Mouse (Mus musculus) MN1 (cell line): ENCODE results near the gene Nelfcd.
A peak's percentile ranks its signal among the peaks of the same experiment; 100 is the strongest.

ENCODE experiments used
- DNase-seq: peaks from one replicate; pipeline ENCODE4 v3.0.0-alpha.2; 2016; ENCODE audit warnings: low spot score

Gene Nelfcd

GRCm38 (mm10) chr2:174415731-174416310 is at the start of gene Nelfcd:
TSS of gene Nelfcd (plus strand) at chr2:174415804.
- DNase-seq = peak; percentile 96

DNA sequence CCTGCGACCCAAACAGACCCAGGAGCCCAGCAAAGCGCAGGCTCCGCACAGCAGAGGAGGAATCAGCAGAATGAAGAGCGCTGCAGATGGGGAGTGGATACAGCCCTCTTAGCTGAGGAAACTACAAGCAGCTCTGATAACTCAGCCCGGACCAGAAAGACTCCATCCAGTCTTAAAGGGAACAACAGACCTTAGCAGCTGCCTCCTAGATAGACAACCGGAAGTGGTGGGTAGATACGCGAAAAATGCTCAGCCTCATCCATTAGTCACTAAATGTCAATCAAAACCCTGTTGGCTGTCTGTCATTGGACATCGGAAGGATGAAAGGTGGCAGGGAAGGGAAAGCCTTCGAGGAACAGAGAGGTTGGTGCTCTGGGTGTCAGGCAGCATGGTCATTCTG is 49.0 kb upstream of the Nelfcd start:
- DNase-seq = no peak

DNA sequence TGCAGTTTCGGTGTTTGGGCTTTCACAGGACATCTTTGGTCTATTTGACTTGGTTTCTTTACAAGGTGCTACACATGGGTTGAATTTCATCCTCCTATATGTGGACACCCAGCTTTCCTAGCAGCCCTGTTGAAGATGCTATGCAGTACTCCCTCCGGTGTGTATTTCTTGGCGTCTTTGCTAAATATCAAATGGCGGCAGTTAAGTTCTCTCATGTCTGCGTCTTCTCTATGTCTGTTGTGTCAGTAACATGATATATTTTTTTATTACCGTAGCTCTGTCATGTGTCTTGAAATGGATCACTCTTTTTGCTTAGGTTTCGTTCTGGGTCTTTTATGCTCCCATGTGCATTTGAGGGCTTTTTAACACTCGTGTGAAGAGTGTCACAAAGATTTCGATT is 34.6 kb upstream of the Nelfcd start:
- no peak for DNase-seq

DNA sequence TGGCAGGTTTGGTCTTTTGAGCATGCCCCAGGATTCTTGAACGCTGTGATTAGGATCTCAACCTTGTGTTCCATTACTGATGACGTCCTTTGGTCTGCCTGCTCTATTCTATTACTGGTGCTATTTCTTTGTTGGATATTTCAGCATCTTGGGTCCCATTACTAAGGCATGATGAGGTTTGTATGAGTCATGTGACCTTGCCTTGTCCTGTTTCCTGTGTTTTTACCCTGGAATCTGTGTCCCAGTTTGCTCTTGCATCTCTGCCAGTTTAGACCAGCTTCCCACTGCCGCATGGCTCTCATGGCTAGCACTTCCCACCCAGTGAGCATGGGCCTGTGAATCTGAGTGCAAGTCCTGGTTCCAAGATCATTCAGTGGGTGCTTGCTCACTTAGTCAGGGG is 23.7 kb upstream of the Nelfcd start:
- DNase-seq = no peak

DNA sequence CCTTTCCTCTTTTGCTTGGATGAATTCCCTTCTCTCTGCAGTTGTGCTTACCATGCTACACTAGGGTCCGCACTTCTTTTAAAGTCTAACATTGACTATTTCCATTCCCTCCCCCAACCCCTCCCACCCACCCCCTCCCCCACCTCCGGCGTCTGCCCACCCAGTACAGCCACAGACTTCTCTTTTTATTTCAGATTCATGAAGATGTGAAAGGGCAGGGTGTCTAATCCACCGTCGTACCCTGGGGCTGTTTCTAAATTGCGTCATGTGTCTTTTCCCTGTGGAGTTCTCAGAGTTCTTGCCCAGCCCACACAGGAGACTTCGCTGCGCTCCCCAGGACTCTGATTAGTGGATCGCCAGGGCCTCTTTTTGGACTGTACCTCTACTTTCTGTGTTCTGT is 23.1 kb upstream of the Nelfcd start:
- no peak for DNase-seq

DNA sequence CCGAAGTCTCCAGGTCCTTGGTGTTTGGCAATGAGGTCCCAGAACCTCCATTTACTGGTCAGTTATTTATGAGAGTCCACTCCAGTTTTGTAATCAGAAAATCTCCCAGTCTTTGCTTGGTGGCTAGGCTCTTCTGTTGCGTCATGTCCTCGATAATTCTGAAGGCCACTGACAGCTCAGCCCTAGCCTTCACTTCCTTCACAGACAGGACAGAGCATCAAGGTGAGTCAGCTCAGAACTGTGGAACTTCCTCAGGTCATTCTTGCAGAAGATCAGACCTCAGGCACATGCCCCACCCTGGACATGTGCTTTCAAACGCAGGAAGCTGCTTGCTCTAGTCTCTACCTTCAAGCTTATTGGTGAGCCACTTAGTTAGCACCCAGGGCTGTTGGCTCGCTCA is 22.2 kb upstream of the Nelfcd start:
- no peak for DNase-seq

- DNase-seq = no peak
Measured at GRCm38 (mm10) chr2:174396643-174397042, 19.0 kb upstream of the Nelfcd start.

DNA sequence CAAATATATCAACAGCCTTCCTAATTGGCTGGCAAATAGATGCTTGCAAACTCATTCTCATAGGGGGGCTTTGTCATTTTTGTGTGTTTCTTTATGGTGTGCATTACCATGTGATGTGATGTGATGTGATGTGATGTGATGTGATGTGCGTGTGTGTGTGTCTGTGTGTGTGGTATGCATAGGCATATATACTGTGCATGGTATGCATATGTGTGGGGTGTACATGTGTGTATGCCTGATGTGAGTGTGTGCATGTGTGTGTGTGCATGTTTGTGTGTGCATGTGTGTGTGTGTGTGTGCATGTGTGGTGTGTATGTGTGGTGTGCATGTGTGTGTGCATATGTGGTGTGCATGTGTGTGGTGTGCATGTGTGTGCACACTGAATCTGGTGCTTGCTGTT is 18.5 kb upstream of the Nelfcd start:
- no peak for DNase-seq

DNA sequence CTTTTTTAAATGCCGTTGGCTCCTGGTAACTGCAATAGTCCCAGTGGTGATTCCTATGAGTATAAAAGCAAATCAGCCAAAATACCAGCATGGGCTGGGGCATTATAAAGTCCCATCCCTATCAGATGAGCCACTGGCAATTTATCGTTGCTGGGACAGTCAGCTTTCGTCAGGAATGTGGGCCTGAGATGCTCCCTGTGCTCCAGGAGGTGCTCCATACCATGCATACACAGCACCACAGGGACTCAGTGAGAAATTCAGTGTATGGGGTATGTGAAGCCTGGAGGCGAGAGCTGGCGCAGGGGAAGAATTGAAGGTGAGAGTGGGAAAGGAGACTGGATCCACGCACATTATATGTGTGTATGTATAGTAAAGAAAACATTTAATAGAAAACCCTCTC is 17.7 kb upstream of the Nelfcd start:
- no peak for DNase-seq

GRCm38 (mm10) chr2:174400396-174400795 is 15.2 kb upstream of the Nelfcd start:
- no peak for DNase-seq

- DNase-seq = no peak
Measured at GRCm38 (mm10) chr2:174410222-174410621, 5.4 kb upstream of the Nelfcd start.

- DNase-seq = no peak
Measured at GRCm38 (mm10) chr2:174413127-174413526, 2.5 kb upstream of the Nelfcd start.

GRCm38 (mm10) chr2:174415001-174415730 is 438 bp upstream of the Nelfcd start:
- no peak for DNase-seq

DNA sequence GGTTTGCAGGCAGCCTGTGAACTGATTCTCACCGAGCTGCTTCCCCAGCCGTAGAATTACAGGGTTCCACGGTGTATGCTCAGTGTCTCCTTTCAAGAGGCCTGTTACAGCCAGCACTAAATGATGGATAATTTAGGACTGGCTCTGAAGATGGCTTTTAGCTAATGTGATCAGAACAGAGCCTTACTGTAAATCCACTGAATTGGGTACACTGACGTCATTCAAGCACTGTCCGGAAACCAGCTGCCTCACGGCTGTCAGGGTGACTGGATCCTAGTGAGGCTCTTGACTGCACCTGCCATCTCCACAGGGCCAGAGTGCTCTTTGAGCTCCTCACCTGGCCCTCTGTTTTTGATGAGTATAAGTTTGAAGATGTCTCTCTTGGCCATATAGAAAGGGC is 5.5 kb downstream of the Nelfcd start:
- DNase-seq = peak; percentile 86

DNA sequence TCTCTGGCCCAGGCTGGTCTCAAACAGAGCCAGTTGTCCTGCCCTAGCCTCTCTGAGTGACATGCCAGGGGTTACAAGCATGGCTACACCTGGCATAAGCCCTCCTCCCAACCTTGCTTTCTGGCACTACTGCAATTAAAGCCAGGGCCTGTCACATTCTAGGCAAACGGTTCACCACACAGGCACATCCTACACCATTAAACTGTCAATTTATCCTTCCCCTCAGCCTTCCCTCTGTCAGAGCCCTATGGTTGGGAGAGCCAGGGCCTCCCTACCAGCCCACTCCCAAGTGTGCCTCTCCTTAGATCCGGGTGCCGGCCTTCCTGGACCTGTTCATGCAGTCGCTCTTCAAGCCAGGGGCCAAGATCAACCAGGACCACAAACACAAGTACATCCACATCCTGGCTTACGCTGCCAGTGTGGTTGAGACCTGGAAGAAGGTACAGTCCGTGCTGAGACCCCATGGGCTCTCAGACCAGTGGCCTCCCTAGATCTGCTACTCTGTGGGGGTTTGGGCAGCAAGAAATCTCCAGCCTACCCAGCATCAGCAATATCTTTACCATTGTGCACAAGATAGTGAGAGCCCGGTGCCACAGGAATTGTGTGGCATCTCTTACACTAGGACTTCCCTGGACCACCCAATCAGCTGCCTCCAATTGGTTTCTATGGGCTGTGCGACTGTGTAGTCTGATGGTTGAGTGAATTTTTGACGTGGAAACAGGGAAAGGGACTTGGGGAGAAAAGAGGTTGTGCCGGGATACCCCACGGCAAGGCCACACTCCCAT is 8.9 kb downstream of the Nelfcd start:
- no peak for DNase-seq

- no peak for DNase-seq
Measured at GRCm38 (mm10) chr2:174426856-174427255, 11.3 kb downstream of the Nelfcd start.

- no peak for DNase-seq
Measured at GRCm38 (mm10) chr2:174428076-174428835, 12.7 kb downstream of the Nelfcd start.

- DNase-seq = no peak
Measured at GRCm38 (mm10) chr2:174428996-174429591, 13.5 kb downstream of the Nelfcd start.

DNA sequence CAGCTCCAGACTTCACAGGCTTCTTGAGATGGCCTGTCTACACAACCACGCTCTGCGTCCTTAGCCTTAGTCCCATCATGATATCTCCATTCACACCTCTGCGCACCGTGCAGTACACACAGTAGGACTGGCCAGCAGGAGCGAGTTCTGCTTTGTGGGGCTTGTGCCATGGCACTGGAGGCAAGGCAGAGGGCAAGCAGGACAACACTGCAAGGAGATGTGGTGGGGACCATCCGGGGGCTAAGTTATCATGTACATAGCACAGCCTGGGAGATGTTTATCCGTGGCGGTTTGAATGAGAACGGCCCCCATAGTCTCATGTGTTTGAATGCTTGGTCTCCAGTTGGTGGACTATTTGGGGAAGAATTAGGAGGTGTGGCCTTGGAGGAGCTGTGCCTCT is 19.3 kb downstream of the Nelfcd start:
- no peak for DNase-seq

DNA sequence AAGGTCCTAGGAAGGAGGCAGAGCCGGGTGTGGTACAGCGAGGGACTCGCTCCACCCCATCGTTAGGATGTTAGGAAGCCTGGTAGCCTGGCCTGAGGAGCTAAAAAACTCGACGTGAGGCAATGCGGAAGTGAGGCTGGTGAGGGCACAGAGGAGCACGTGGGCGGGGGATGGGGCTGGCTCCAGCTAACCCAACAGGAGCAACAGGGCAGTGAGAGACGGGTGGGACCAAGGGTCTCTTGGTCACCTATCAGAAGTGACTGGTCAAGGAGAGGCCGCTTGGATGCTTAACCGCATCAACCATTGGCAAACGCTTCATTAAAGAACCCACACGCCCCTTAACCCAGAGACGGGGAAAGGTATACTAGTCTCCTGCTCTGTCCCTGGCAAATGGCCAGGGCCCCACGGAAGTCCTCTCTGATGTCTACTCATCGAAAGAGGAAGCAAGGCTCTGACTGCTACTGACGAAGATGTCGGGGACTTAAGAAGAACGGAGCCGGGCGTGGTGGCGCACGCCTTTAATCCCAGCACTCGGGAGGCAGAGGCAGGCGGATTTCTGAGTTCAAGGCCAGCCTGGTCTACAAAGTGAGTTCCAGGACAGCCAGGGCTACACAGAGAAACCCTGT is 20.6 kb downstream of the Nelfcd start:
- DNase-seq = no peak

DNA sequence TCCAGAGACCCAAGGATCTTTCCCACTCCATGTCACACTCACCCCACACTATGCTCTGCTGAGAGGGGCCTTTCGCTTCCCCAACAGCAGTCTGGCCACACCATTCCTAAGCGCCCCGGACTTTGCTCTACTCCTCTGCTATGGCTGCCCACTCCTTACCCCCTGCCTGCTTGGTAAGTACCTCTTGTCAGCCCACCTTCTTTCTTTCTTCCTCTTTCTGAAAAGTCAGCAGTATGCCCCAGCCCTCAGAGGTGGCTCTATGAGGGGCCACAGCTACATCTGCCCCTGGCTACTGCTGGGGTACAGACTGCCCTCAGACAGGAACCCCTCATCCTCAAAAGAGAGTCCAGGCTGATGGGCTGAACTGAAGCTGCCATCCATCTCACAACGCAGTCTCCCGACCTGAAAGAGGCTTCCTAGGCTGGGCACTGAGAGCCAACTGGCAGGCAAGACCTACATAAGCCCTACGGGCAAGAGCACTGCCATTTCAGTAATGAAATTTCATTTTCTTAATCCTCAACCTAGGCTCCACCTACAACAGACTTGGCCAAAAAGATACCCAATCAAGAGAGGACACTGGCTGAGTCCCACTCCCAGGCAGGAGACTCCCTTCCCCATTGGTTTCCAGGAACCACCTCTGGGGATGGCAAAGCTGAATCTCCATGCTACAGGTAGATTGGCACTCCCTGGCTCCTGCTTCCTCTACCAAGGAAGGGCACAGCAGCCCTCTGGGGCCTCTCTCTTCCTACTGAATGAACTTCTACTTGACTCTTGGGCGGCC is 21.5 kb downstream of the Nelfcd start:
- no peak for DNase-seq
